Mouse (Mus musculus) 416B (cell line): ENCODE measurements around the gene Padi4.

Source experiments
- DNase-seq: peaks from one replicate; pipeline ENCODE4 v3.0.0; 2011; ENCODE audit warnings: low read depth

The Padi4 gene

GRCm38 (mm10) chr4:140774025-140774800 is at the start of gene Padi4:
Padi4 (minus strand) TSS chr4:140774236.
- DNase-seq: no peak

DNA sequence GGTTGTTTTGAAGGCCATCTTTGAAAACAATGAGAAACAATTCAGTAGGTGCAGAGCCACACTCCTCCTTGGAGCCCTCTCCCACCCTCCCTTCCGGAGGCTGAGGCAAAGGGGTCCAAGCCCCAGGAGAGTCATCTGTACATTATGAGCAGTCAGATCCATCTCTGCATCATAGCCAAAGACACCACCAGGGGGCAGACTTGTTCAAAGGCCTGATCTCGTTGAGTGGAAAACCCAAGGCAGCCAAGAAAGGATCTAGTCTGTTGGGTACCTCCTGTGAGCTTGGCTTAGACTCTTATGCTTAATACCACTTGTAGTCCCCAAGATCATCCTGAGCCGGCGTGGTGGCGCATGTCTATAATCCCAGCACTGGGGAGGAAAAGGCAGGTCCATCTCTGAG is 48.0 kb upstream of the Padi4 start:
- peak; percentile 48 for DNase-seq

DNA sequence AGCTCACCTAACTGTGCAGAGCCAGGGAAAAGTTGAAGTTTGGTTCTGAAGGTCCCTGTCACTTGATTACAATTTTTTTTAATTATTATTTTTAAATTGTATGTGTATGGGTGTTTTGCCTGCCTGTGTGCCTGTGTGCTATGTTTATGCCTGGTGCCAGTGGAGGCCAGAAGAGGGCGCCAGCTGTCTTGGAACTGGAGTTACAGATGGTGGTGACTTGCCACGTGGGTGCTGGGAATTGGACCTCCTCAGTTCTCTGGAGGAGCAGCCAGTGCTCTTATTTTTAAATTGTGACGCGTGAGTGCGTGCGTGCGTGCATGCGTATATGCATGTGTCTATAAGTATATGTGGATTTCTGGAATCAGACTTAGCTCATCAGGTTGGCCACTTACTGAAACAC is 43.4 kb upstream of the Padi4 start:
- DNase-seq: peak; percentile 16

DNA sequence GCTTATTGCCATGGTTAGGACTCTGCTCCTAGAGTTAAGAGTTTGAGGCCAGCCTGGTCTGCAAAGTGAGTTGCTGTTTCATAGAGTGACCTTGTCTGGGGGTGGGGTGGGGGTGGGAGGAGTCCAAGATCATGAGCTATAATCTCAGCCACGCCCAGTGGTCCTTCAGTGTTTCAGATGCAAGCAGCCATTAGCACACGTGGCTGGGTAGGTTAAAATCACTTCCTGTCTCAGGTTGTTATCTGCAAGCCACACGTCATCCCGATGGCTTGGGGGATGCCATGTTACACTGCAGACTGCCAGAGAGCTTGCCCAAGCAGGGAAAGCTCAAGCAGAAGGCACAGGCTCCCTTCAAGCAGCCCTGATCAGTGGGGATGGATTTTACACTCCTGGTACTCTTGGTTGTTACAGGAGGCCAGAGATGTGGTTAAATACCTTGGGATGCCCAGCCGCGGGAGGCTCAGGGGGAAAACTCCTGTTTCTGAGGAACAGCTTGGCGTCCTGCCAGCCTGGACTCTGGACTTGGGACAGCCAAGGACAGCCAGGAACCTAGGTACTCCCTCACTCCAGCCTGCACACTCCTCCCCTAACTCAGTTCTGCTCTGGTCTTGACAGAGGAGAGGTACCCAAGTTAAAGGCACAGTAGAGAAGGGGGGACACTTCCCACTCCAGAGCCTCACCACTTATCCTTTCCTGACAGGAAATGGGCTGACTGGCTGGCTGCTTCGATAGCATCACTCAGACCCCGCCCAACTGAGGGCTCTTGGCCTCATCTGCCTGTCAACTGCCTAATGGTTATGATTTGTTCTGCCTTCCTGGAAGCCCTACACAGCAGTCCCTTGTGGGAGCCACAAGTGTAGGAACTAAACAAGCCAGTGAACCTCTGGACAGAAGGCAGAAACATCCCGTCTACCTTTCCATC is 42.2 kb upstream of the Padi4 start:
- peak; percentile 90 for DNase-seq

GRCm38 (mm10) chr4:140815496-140815895 is 41.5 kb upstream of the Padi4 start:
- DNase-seq: no peak

DNA sequence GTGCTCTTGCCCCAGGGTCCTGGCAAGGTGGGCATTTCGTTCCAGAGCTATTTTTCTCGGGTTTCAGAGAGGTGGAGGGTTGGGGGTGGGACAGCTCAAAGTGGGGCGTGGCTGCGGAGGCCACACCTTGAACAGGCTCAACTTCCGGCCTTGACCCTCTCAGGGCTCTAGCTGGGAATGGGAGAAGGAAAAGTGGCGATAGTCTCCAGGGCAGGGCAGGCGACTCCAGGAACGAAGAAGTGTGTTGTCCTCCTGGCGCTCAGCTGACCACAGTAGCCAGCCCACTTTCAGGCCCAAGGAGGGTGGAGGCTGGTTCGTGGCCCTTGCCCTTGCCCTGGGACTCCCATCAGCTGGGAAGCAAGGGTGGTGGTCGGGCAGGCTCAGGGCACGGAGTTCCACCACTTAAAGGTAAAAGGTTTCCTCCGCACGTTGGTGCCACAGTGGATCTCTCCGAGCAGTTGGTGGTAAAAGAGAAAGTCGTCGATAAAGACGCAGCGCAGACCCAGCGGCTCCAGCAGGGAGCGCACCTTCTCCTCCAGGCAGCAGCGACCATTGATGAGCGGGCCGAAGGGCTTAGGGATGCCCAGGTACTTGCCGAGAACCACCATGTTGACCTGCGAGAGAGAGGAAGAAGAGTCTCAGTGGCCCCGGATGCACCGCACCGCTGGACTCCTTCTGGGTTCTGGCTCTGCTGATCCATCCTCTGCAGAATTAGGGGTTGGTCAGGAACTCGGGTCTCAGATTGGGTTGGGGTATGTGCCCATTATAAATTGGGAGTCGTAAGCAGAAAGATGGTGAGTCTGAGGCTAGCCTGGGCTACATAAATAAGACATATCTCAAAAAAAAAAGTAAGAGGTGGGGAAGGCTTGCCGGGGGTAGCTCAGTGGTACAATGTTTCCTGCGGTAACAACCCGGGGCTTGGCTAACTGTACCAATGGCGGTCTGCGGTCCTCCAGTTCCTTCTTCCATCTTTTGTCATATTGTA is 40.5 kb upstream of the Padi4 start:
- no peak for DNase-seq

DNA sequence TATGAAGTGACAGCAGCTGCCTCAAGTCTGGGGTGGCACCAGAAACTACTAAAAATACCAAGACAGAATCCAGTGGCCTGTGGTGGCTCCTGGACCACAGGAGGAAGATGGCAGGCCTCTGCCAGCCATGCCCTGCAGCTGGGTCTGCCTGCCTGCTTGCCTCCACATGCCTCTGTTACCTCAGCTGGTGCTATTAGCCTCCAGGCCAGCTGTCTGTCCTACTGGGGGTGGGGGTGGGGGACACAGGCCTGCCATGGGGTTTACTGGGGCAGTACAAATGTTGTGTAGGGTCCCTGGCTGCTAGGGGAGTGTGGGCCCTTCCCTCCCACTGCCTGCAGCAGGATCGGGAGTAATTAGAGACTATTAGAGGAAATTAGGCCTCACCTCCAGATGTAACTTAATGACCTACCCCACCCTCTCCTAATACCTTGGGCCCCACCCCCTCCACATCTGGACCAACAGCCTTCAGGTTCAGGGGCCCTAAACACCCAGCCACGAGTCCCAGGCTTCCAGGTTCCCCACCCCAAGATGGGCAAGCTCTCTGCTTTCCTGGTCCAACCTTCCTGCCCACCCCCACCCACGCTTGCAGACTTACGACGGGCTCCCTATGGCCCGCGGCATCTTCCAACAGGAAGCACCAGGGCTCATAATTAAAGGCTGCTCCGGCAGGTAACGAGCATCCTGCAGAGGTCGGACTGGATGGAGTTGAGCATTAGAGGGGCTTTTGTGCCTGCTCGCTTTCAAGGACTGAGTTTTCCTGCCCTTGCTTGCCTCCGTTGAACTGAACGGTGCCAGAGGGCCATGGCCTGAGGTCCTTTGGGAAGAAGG is 39.5 kb upstream of the Padi4 start:
- peak; percentile 12 for DNase-seq

- DNase-seq: no peak
Measured at GRCm38 (mm10) chr4:140812609-140813008, 38.6 kb upstream of the Padi4 start.

- DNase-seq: no peak
Measured at GRCm38 (mm10) chr4:140812191-140812590, 38.2 kb upstream of the Padi4 start.

DNA sequence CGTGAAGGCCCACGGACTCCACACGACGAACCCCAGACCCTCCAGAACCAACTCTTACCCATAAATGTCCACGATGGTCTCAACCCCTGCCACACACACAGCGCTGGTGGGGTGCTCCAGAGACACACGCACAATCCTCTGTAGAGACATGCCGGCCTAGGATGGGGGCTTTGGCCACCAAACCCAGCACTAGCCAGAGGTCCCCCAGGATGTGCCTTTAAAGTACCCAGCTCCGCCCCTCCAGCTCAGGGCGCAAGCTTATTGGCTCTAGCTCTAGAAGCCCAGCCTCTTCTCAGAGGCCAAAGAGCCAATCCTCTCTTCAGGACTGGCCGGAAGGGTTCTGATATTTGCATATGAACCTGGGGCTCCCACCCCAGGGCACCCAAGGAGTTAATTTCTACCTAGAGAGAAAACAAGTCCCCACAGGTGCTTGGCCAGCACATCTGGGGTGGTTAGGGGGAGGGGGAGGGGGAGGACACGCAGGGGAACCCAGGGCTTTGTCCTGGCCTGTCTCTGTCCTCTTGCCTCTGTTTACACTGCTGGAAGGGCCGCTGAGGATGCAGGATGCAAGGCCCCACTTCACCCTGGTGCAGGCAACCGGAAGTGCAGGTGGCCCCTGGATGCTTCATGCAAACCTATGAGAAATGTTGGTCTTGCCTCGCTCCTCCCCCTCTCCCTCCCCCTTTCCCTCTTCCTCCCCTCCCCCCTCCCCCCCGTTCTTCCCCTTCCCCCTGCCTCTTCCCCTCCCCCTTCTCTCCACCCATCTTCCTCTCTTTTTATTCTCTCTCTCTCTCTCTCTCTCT is 36.6 kb upstream of the Padi4 start, which contains the start of gene Padi3:
TSS of gene Padi3 (minus strand) at position 191 of the 803 bp plus-strand sequence.
- no peak for DNase-seq

- DNase-seq: peak; percentile 29
Measured at GRCm38 (mm10) chr4:140809118-140809517, 35.1 kb upstream of the Padi4 start.

GRCm38 (mm10) chr4:140804601-140805000 is 30.6 kb upstream of the Padi4 start:
- no peak for DNase-seq

- DNase-seq: no peak
Measured at GRCm38 (mm10) chr4:140801364-140801763, 27.3 kb upstream of the Padi4 start.

DNA sequence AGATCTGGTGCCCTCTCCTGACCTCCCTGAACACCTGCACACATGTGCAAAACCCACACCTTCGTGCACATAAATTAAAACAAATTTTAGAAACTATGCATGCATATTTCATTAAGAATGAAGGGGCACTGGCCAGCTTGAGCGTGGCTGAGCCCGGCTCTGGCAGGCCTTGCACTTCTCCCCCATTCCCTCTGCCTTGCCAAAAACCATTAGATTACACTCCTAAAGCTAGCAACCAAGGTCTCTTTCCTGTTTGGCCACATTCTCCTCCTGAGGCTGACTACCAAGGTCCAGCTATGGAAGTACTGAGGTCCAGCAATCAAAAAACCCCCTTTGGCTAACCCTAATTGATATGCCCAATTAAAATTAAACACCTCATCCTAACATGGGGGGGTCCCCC is 22.8 kb upstream of the Padi4 start:
- DNase-seq: no peak

DNA sequence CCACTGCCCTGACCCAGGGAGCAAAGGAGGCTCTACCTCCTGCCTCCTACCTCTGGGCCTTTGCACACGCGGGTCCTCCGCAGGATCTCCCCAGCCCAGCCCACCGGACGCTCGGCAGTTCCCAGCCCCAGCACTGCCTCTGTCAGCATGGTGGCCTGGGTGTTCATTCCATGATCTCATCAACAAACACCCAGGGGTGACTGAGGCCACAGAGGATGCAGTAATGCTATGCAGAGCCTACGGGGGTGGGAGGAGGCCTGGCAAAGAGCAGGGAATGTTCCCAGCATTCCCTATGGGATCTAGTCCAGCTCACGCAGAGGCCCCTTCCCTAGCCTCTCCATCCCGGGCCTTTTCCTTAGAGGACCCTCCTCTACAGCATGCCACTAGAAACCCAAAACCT is 20.6 kb upstream of the Padi4 start:
- no peak for DNase-seq

DNA sequence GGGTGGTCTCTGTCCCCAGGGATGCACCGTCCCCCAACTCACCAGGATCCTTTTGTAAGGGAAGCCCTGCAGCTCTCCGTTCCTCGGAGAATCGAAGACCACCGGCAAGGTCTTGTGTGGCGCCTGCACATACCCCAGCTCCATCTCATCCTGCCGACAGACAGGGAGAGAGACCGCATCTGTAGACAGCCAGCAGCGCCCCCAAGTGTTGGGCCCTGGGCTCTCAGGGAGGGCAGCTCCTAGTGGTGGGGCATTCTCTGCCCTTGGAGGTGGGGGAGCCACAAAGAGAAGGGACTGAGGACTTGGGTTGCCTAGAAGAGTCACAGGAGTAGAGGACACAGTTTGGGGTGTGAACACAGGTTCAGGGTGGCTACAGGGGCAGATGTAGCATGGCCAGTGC is 19.8 kb upstream of the Padi4 start:
- DNase-seq: no peak

DNA sequence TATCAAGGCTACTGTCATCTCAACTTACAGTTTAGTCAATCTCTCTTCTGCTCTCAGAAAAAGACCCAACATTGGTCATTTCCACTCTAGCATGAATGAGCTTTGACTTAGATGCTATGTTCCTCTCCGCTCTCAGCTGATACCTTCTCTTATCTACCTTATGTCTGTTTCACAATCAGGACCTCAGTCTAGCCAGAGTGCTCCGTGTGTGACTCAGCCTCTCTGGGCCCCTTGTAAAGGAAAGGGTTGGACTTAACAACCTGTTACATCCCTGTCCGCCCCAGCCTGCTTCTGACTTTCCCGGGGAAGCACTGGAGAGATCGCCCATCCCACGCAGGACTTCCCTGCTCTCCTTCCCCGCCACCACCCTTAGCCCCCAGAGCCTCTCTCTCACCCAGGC is 18.5 kb upstream of the Padi4 start:
- no peak for DNase-seq

DNA sequence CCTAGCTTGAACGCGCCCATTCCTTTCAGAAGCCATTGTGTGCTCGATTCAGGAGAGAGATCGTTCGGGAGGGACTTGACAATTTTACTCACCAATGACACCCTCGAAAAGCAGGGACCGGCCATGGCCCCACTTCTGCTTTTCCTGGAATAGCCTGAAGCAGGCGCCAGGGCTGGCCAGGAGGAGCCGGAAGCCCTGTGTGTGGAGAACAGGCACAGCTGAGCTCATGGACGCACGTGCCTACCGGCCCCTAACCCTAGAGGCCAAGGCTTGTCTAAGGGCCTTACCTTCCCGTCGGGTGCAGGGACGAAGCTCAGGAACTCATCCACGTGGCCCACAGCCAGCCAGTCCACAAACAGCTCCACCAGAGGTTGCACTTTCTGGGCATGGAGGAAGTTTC is 17.0 kb upstream of the Padi4 start:
- no peak for DNase-seq

- DNase-seq: no peak
Measured at GRCm38 (mm10) chr4:140789983-140790382, 15.9 kb upstream of the Padi4 start.

GRCm38 (mm10) chr4:140788983-140789382 is 14.9 kb upstream of the Padi4 start:
- DNase-seq: peak; percentile 72
